In genomic region chr2:155805231-155805924, GRCm38 (mm10) we compare ENCODE assay signal across 11 mouse cellular contexts. TPM values are rescaled to one million over a fixed set of nuclear protein-coding genes. Genes with fewer than 3 reads are reported as not detected.
DNase-seq lines count a peak whose midpoint lies in the region; ATAC-seq lines count a peak whose summit lies in the region.
"Had no signal": no experiment of that assay in that cellular context is flagged by ENCODE, and none has a peak within 500 bp of the region (broad histone marks: within the 10 kb centered on the region; RNA-seq: fewer than 3 reads in every experiment).

No protein-coding gene starts in this region.

- H3K4me2 ChIP-seq in heart, embryonic 15.5 days = no peak overlapping the region
- no peak overlapping the region for H3K4me2 ChIP-seq in heart, embryonic 12.5 days
- H3K4me2 ChIP-seq: liver, embryonic 13.5 days had no signal

- H3K27me3 ChIP-seq in heart, embryonic 15.5 days = peaks cover 2% of the 10 kb centered on the region; the same call in 1 of the 2 replicates
- peaks cover 13% of the 10 kb centered on the region; the same call in 1 of the 2 replicates for H3K27me3 ChIP-seq in heart, embryonic 12.5 days (replicated peaks)

- peaks cover 5% of the 10 kb centered on the region for H3K4me1 ChIP-seq in heart, embryonic 15.5 days (replicated peaks)
- H3K4me1 ChIP-seq in heart, embryonic 12.5 days (replicated peaks) = peaks cover 8% of the 10 kb centered on the region
- H3K4me1 ChIP-seq: liver, embryonic 13.5 days had no signal

- H3K4me3 ChIP-seq in heart, embryonic 15.5 days = no peak overlapping the region
- H3K4me3 ChIP-seq in heart, embryonic 12.5 days = no peak overlapping the region
- H3K4me3 ChIP-seq: liver, embryonic 13.5 days had no signal

- intact Hi-C loops in left cerebral cortex, postnatal 25 days (cut with DNase I) = no loop called here

- no peaks in the 10 kb centered on the region for H3K36me3 ChIP-seq in heart, embryonic 15.5 days
- no peaks in the 10 kb centered on the region for H3K36me3 ChIP-seq in heart, embryonic 12.5 days
- H3K36me3 ChIP-seq: liver, embryonic 13.5 days had no signal

- 0 out of 2 replicates have a peak overlapping the region, but pooled peaks have one; percentile 4 for H3K9ac ChIP-seq in heart, embryonic 15.5 days
- H3K9ac ChIP-seq in heart, embryonic 12.5 days = no peak overlapping the region
- H3K9ac ChIP-seq: liver, embryonic 13.5 days had no signal

- DNase-seq in MN1 (ENCODE audit: low spot score) = peak; percentile 93
- DNase-seq in cerebellum, adult 8-10 months = peak; percentile 99
- DNase-seq in kidney, postnatal 14 days = peak; percentile 48
- DNase-seq in yolk sac, embryonic 10.5 days (ENCODE audit: low spot score) = no peak
- DNase-seq in urinary bladder, postnatal 10 days (ENCODE audit: low spot score) = no peak
- DNase-seq in left cerebral cortex, postnatal 25 days (ENCODE audit: low spot score in 2 of 2) = no peak
- DNase-seq: liver, embryonic 13.5 days had no signal

- H3K9me3 ChIP-seq in heart, embryonic 15.5 days (replicated peaks) = no peaks in the 10 kb centered on the region
- H3K9me3 ChIP-seq in heart, embryonic 12.5 days (replicated peaks) = no peaks in the 10 kb centered on the region
- H3K9me3 ChIP-seq: liver, embryonic 13.5 days had no signal

- no peak for ATAC-seq in heart, embryonic 15.5 days (replicated peaks; ENCODE audit: insufficient number of reproducible peaks, insufficient read depth, low FRiP score, low read depth)
- ATAC-seq in heart, embryonic 12.5 days (ENCODE audit: insufficient number of reproducible peaks, low FRiP score) = no peak

- H3K27ac ChIP-seq in heart, embryonic 15.5 days = no peak overlapping the region
- H3K27ac ChIP-seq in heart, embryonic 12.5 days (ENCODE audit: poor library complexity, severe bottlenecking) = no peak overlapping the region
- H3K27ac ChIP-seq: liver, embryonic 13.5 days had no signal

- WGBS in heart, embryonic 15.5 days = 30% methylated on average over 6 of the region's 6 CpGs
- 37% methylated on average over 6 of the region's 6 CpGs for WGBS in heart, embryonic 12.5 days

RNA-seq across cellular contexts. Expression of gene BC029722, which starts 13.8 kb away (rescaled TPM):
- polyA plus RNA-seq in heart, embryonic 15.5 days (2015; fragmentation: Nextera tagmentation; extraction: Ambion mirVana) = 14.8 and 16.8 TPM in 2 replicates
- 8.9 and 9.4 TPM in 2 replicates for polyA plus RNA-seq in heart, embryonic 12.5 days (2016; fragmentation: Nextera tagmentation; extraction: Ambion mirVana)
- 10 to 100 TPM; 58.7 to 62.3 TPM for total RNA-seq in left cerebral cortex, postnatal 25 days (2021)

RNA-seq across cellular contexts. Expression of gene Eif6, which starts 21.3 kb away (rescaled TPM):
- polyA plus RNA-seq in heart, embryonic 15.5 days (2015; fragmentation: Nextera tagmentation; extraction: Ambion mirVana) = 107 and 132 TPM in 2 replicates
- 110 and 116 TPM in 2 replicates for polyA plus RNA-seq in heart, embryonic 12.5 days (2016; fragmentation: Nextera tagmentation; extraction: Ambion mirVana)
- 10 to 100 TPM; 57.5 to 71.9 TPM for total RNA-seq in left cerebral cortex, postnatal 25 days (2021)

RNA-seq across cellular contexts. Expression of gene Fam83c, which starts 29.3 kb away (rescaled TPM):
- 0.05 and 0.08 TPM in 2 replicates for polyA plus RNA-seq in heart, embryonic 15.5 days (2015; fragmentation: Nextera tagmentation; extraction: Ambion mirVana)
- polyA plus RNA-seq in heart, embryonic 12.5 days (2016; fragmentation: Nextera tagmentation; extraction: Ambion mirVana) = 0.06 and 0.15 TPM in 2 replicates
- not detected for total RNA-seq in left cerebral cortex, postnatal 25 days (2021)
- total RNA-seq: neutrophil, adult 5-6 weeks had no signal
- polyA plus RNA-seq: gonadal fat pad, adult 2 months had no signal

RNA-seq across cellular contexts. Expression of gene Mmp24, which starts 30.2 kb away (rescaled TPM):
- polyA plus RNA-seq in heart, embryonic 15.5 days (2015; fragmentation: Nextera tagmentation; extraction: Ambion mirVana) = 0.05 and 0.13 TPM in 2 replicates
- 0.05 TPM in 1 of 2 replicates, not detected in the other for polyA plus RNA-seq in heart, embryonic 12.5 days (2016; fragmentation: Nextera tagmentation; extraction: Ambion mirVana)
- 10 to 100 TPM; 37.2 to 38.8 TPM for total RNA-seq in left cerebral cortex, postnatal 25 days (2021)
- total RNA-seq: neutrophil, adult 5-6 weeks had no signal
- polyA plus RNA-seq: liver, embryonic 13.5 days had no signal

RNA-seq across cellular contexts. Expression of gene Procr, which starts 54.5 kb away (rescaled TPM):
- 8.0 and 8.3 TPM in 2 replicates for polyA plus RNA-seq in heart, embryonic 15.5 days (2015; fragmentation: Nextera tagmentation; extraction: Ambion mirVana)
- 7.2 and 9.1 TPM in 2 replicates for polyA plus RNA-seq in heart, embryonic 12.5 days (2016; fragmentation: Nextera tagmentation; extraction: Ambion mirVana)
- 1 to 10 TPM in 1 of 2 experiments, under 1 TPM in 1; 0.96 to 1.3 TPM for total RNA-seq in left cerebral cortex, postnatal 25 days (2021)
- total RNA-seq: neutrophil, adult 5-6 weeks had no signal

Comparison
In these comparisons a context has a peak if more than half of its experiments do, and no peak if none do; other contexts are left out.
1. DNase-seq: peak in MN1 (single experiment), cerebellum, adult 8-10 months (single experiment) and kidney, postnatal 14 days (single experiment); none in yolk sac, embryonic 10.5 days (single experiment), urinary bladder, postnatal 10 days (single experiment) and left cerebral cortex, postnatal 25 days (0 of 2).